Mouse (Mus musculus) layer of hippocampus, postnatal 10 days (tissue): Measurements from ENCODE around the gene A430033K04Rik. TPM values are rescaled to one million over a fixed set of nuclear protein-coding genes. Genes with fewer than 3 reads are reported as not detected.

ENCODE experiments used
- DNase-seq, 2 experiments: peaks; one replicate each; pipeline ENCODE4 v3.0.0; 2021; ENCODE audit warnings: low spot score in 2 of 2
- microRNA-seq, 2 experiments: library from miRNA; unstranded; fragments of <30 nt; microRNA quantifications; one replicate each; pipeline ENCODE4 v1.2.0; 2021
- total RNA-seq, 2 experiments: library from RNA; stranded (reverse); gene quantifications; 2 replicates each; pipeline ENCODE4 v1.2.3; 2021

A430033K04Rik gene
- total RNA-seq, 2 experiments from 2014 or later, result 12.5 to 13.6 TPM

DNA sequence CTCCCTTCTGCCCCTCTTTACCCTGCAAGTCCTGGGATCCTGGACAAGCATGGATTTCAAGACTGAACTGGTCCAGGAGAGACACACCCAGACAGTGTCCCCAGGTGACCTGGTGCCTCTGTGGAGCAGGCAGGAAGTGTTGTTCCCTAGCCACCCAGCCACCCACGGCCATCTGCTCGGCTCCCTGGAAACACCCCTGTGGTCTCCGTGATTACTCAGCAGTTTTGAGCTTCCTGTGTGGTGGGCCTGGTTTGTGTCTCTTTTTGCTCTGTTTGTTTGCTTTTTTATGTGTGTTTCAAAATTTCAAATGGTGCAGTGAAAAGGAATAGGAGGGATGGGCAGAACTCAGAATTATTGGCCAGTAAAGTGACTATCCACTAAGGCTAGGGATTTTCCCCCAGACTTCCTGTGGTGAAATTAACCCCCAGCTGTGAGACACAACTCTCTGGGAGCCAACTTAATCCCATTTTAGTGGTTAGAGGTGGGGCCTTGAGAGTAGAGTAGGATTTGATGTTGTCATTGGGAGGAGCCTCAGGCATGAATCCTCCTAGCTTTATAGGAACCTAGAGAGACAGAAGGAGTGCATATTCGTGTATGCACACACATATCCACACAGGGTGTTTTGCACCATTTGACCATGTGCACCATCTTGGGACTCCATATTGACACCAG lies 72.0 kb downstream of the A430033K04Rik start:
- peak; percentile 19 to 35 for DNase-seq

DNA sequence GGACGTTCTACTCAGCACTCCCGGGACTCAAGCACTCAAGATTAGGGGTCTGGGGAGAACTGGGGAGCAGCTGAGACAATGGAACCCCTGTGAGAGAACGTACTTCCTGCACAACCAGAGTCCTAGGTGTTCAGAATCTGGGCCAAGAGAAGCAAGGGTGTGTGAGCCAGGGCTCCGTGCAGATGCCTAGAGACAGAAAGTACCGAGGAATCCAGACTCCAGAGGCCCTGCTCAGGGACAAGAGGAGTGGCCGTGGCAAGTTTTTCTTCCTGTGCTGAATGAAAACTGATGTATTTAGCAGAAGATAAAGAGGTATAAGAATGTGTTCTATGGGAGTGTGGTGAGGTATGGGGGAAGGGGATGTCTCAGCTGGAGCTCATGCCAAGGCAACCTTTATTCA lies 74.8 kb downstream of the A430033K04Rik start:
- DNase-seq, result no peak

Small RNAs within 50 kb of the gene (microRNA-seq; reads per million reads assigned to microRNA genes)
- gene Gm24082, result 0 to 0.20 reads per million in 2 experiments

Other genes starting within 250 kb of the A430033K04Rik start
- gene Zfp157, start 181.4 kb upstream of the A430033K04Rik start, total RNA-seq, result 10 to 100 TPM; 24.9 to 26.5 TPM
- not detected for gene 1700123K08Rik, start 58.1 kb upstream of the A430033K04Rik start, total RNA-seq
- gene Zfp68, start 3.1 kb upstream of the A430033K04Rik start, total RNA-seq, result 10 to 100 TPM; 33.1 to 35.3 TPM
- gene Fam20c, start 131.7 kb downstream of the A430033K04Rik start, total RNA-seq, result 10 to 100 TPM; 49.9 to 51.5 TPM
- not detected for gene Gm5294, start 197.2 kb downstream of the A430033K04Rik start, total RNA-seq